Mouse (Mus musculus): ENCODE results near the gene Gm20388.

GRCm38 (mm10) chr8:120324555-120324954, 413.9 kb downstream of the Gm20388 start:
- no peak for TF ChIP-seq EP300 (IDR thresholded peaks at IDR 0.05; ENCODE audit: low read depth)
- TF ChIP-seq CTCF (IDR thresholded peaks at IDR 0.05; ENCODE audit: low read depth): no peak

Data from liver, embryonic 14.5 days (tissue).